Mouse (Mus musculus) erythroblast, embryonic 14.5 days (primary cell): ENCODE data around the gene Col6a5. TPM values are rescaled to one million over a fixed set of nuclear protein-coding genes. Genes with fewer than 3 reads are reported as not detected.

Experiments
- H3K27me3 ChIP-seq: 2 replicates; pipeline ENCODE4 v1.6.1; 2012; ENCODE audit warnings: inconsistent platforms; ENCODE audit not compliant: control insufficient read depth
- H3K36me3 ChIP-seq: 2 replicates; pipeline ENCODE4 v1.6.1; 2012; ENCODE audit warnings: mild to moderate bottlenecking, inconsistent platforms; ENCODE audit not compliant: control insufficient read depth
- H3K4me1 ChIP-seq: 2 replicates; pipeline ENCODE4 v1.6.1; 2012; ENCODE audit warnings: inconsistent platforms; ENCODE audit not compliant: control insufficient read depth
- H3K4me3 ChIP-seq: replicated peaks from 2 replicates; pipeline ENCODE3; 2012; ENCODE audit warnings: moderate library complexity, mild to moderate bottlenecking, inconsistent platforms
- H3K9me3 ChIP-seq: 2 replicates; pipeline ENCODE4 v1.6.1; 2012; ENCODE audit warnings: low read length, inconsistent platforms, mixed read lengths; ENCODE audit not compliant: control insufficient read depth
- GATA1 ChIP-seq: IDR thresholded peaks from 2 replicates; pipeline ENCODE4 v1.6.1; 2012; ENCODE audit warnings: low read length, inconsistent platforms, mixed read lengths
- TAL1 ChIP-seq: IDR thresholded peaks from 3 replicates; pipeline ENCODE4 v1.6.1; 2012; ENCODE audit warnings: low read length, inconsistent platforms, mixed read lengths
- polyA plus RNA-seq: library from polyadenylated mRNA; stranded (reverse); fragments of >175 nt; gene quantifications from 2 replicates; pipeline ENCODE4 v1.2.3, GENCODE M21; 2012

The Col6a5 gene
- polyA plus RNA-seq, 1 experiment, result not detected

GRCm38 (mm10) chr9:105973736-105974135 lies 13.3 kb upstream of the Col6a5 start:
- no peak for TF ChIP-seq TAL1
- no peak for TF ChIP-seq GATA1
- no peaks in the 10 kb centered on the region for H3K36me3 ChIP-seq
- peaks cover 6% of the 10 kb centered on the region; the same call in 1 of the 2 replicates for H3K9me3 ChIP-seq
- H3K4me3 ChIP-seq, result no peak overlapping the region
- no peaks in the 10 kb centered on the region for H3K27me3 ChIP-seq
- no peaks in the 10 kb centered on the region for H3K4me1 ChIP-seq

GRCm38 (mm10) chr9:105972031-105972430 lies 11.6 kb upstream of the Col6a5 start:
- Histone ChIP-seq H3K27me3 (no peaks in the 10 kb centered on the region), H3K36me3 (no peaks in the 10 kb centered on the region), H3K9me3 (peaks cover 6% of the 10 kb centered on the region; the same call in 1 of the 2 replicates), H3K4me3 (no peak overlapping the region), H3K4me1 (no peaks in the 10 kb centered on the region)
- TF ChIP-seq GATA1, result no peak
- no peak for TF ChIP-seq TAL1

- Histone ChIP-seq H3K36me3 (no peaks in the 10 kb centered on the region), H3K9me3 (peaks cover 6% of the 10 kb centered on the region; the same call in 1 of the 2 replicates), H3K27me3 (no peaks in the 10 kb centered on the region), H3K4me1 (no peaks in the 10 kb centered on the region), H3K4me3 (no peak overlapping the region)
- TF ChIP-seq GATA1, result no peak
- TF ChIP-seq TAL1, result no peak
These were observed 11.0 kb upstream of the Col6a5 start for GRCm38 (mm10) chr9:105971351-105971894.

GRCm38 (mm10) chr9:105970901-105971300 lies 10.5 kb upstream of the Col6a5 start:
- TF ChIP-seq TAL1 (no peak), GATA1 (no peak)
- no peaks in the 10 kb centered on the region for H3K27me3 ChIP-seq
- no peaks in the 10 kb centered on the region for H3K4me1 ChIP-seq
- no peaks in the 10 kb centered on the region for H3K36me3 ChIP-seq
- H3K9me3 ChIP-seq, result peaks cover 6% of the 10 kb centered on the region; the same call in 1 of the 2 replicates
- no peak overlapping the region for H3K4me3 ChIP-seq

GRCm38 (mm10) chr9:105967976-105968375 lies 7.5 kb upstream of the Col6a5 start:
- H3K4me1 ChIP-seq, result no peaks in the 10 kb centered on the region
- TF ChIP-seq TAL1 (no peak), GATA1 (no peak)
- H3K36me3 ChIP-seq, result no peaks in the 10 kb centered on the region
- H3K27me3 ChIP-seq, result no peaks in the 10 kb centered on the region
- no peak overlapping the region for H3K4me3 ChIP-seq
- peaks cover 3% of the 10 kb centered on the region; the same call in 1 of the 2 replicates for H3K9me3 ChIP-seq

- TF ChIP-seq TAL1 (no peak), GATA1 (no peak)
- Histone ChIP-seq H3K27me3 (no peaks in the 10 kb centered on the region), H3K9me3 (no peaks in the 10 kb centered on the region; the same call in 1 of the 2 replicates), H3K36me3 (no peaks in the 10 kb centered on the region), H3K4me1 (no peaks in the 10 kb centered on the region), H3K4me3 (no peak overlapping the region)
These were observed 1.3 kb downstream of the Col6a5 start for GRCm38 (mm10) chr9:105959116-105959515.

GRCm38 (mm10) chr9:105949755-105950154 lies 10.7 kb downstream of the Col6a5 start:
- no peak for TF ChIP-seq GATA1
- TF ChIP-seq TAL1, result no peak
- no peak overlapping the region for H3K4me3 ChIP-seq
- no peaks in the 10 kb centered on the region for H3K27me3 ChIP-seq
- no peaks in the 10 kb centered on the region for H3K4me1 ChIP-seq
- no peaks in the 10 kb centered on the region; the same call in 1 of the 2 replicates for H3K9me3 ChIP-seq
- H3K36me3 ChIP-seq, result no peaks in the 10 kb centered on the region

GRCm38 (mm10) chr9:105947577-105947976 lies 12.9 kb downstream of the Col6a5 start:
- TF ChIP-seq TAL1 (no peak), GATA1 (no peak)
- no peaks in the 10 kb centered on the region; the same call in 1 of the 2 replicates for H3K9me3 ChIP-seq
- no peak overlapping the region for H3K4me3 ChIP-seq
- no peaks in the 10 kb centered on the region for H3K27me3 ChIP-seq
- H3K4me1 ChIP-seq, result no peaks in the 10 kb centered on the region
- no peaks in the 10 kb centered on the region for H3K36me3 ChIP-seq

- TF ChIP-seq GATA1 (no peak), TAL1 (no peak)
- H3K27me3 ChIP-seq, result no peaks in the 10 kb centered on the region
- H3K9me3 ChIP-seq, result peaks cover 35% of the 10 kb centered on the region
- no peak overlapping the region for H3K4me3 ChIP-seq
- H3K36me3 ChIP-seq, result no peaks in the 10 kb centered on the region
- no peaks in the 10 kb centered on the region for H3K4me1 ChIP-seq
These were observed 26.6 kb downstream of the Col6a5 start for GRCm38 (mm10) chr9:105933816-105934215.

GRCm38 (mm10) chr9:105929287-105929686 lies 31.2 kb downstream of the Col6a5 start:
- Histone ChIP-seq H3K27me3 (no peaks in the 10 kb centered on the region), H3K9me3 (peaks cover 20% of the 10 kb centered on the region), H3K4me1 (no peaks in the 10 kb centered on the region), H3K4me3 (no peak overlapping the region), H3K36me3 (no peaks in the 10 kb centered on the region)
- TF ChIP-seq GATA1 (no peak), TAL1 (no peak)
